Mouse (Mus musculus) cerebellum, adult 8-10 months (tissue): ENCODE measurements around the gene Slc2a4.
"Not testable (repeated sequence)": the region's sequence is repeated elsewhere in the genome, so short reads cannot be mapped to it uniquely, and the experiment has no call there.

Source experiments
- DNase-seq: peaks from one replicate; pipeline ENCODE4 v3.0.0; 2022

The Slc2a4 gene

GRCm38 (mm10) chr11:69918118-69918517, 29.9 kb downstream of the Slc2a4 start:
- no peak for DNase-seq

GRCm38 (mm10) chr11:69917379-69917948, 30.5 kb downstream of the Slc2a4 start:
- no peak for DNase-seq

GRCm38 (mm10) chr11:69916652-69917378, 31.2 kb downstream of the Slc2a4 start:
- DNase-seq, result not testable (repeated sequence)

GRCm38 (mm10) chr11:69915667-69916627, 32.0 kb downstream of the Slc2a4 start:
- no peak for DNase-seq

- DNase-seq, result no peak
Observed at GRCm38 (mm10) chr11:69914917-69915430, 33.0 kb downstream of the Slc2a4 start.

- DNase-seq, result no peak
Observed at GRCm38 (mm10) chr11:69914372-69914764, 33.6 kb downstream of the Slc2a4 start.

GRCm38 (mm10) chr11:69913554-69914371, 34.2 kb downstream of the Slc2a4 start, which contains the start of gene Gps2:
TSS of gene Gps2 (plus strand) at chr11:69913888.
- DNase-seq, result peak; percentile 89

GRCm38 (mm10) chr11:69912716-69913530, 35.1 kb downstream of the Slc2a4 start:
- no peak for DNase-seq

- no peak for DNase-seq
Observed at GRCm38 (mm10) chr11:69911701-69912100, 36.3 kb downstream of the Slc2a4 start.

GRCm38 (mm10) chr11:69910781-69911560, 37.0 kb downstream of the Slc2a4 start:
- no peak for DNase-seq

- DNase-seq, result no peak
Observed at GRCm38 (mm10) chr11:69910177-69910576, 37.8 kb downstream of the Slc2a4 start.

GRCm38 (mm10) chr11:69909174-69909573, 38.8 kb downstream of the Slc2a4 start:
- no peak for DNase-seq

- no peak for DNase-seq
Observed at GRCm38 (mm10) chr11:69908645-69909044, 39.3 kb downstream of the Slc2a4 start.

GRCm38 (mm10) chr11:69904311-69904710, 43.7 kb downstream of the Slc2a4 start:
- DNase-seq, result no peak

GRCm38 (mm10) chr11:69902972-69903371, 45.0 kb downstream of the Slc2a4 start:
- no peak for DNase-seq

- no peak for DNase-seq
Observed at GRCm38 (mm10) chr11:69901993-69902392, 46.0 kb downstream of the Slc2a4 start.

- DNase-seq, result peak; percentile 93
Observed at GRCm38 (mm10) chr11:69901406-69901846, 46.6 kb downstream of the Slc2a4 start.

GRCm38 (mm10) chr11:69900471-69901405, 47.2 kb downstream of the Slc2a4 start, which contains the start of the genes 2810408A11Rik and Neurl4:
TSS of gene 2810408A11Rik (minus strand) at chr11:69900987.
TSS of gene Neurl4 (plus strand) at chr11:69901072.
- peak; percentile 84 for DNase-seq

- DNase-seq, result no peak
Observed at GRCm38 (mm10) chr11:69899870-69900269, 48.1 kb downstream of the Slc2a4 start.
